Mouse (Mus musculus): Measurements from ENCODE around the gene Myadml2. TPM values are rescaled to one million over a fixed set of nuclear protein-coding genes. Genes with fewer than 3 reads are reported as not detected.

Gene Myadml2
- polyA plus RNA-seq, 1 experiment from 2014 or later = 0.28 TPM

- H3K36me3 ChIP-seq (ENCODE audit: insufficient read depth, low read length) = peaks cover 30% of the 10 kb centered on the region
- H3K9me3 ChIP-seq (replicated peaks; ENCODE audit: low read length) = no peaks in the 10 kb centered on the region
- peaks cover 6% of the 10 kb centered on the region for H3K4me1 ChIP-seq (replicated peaks; ENCODE audit: insufficient read depth, low read length)
- no peak for TF ChIP-seq CTCF (IDR thresholded peaks at IDR 0.05; ENCODE audit: low read depth)
- no peak for DNase-seq (ENCODE audit: low spot score)
- no peak overlapping the region for H3K9ac ChIP-seq (ENCODE audit: low read depth, low read length)
- no peak overlapping the region for H3K4me3 ChIP-seq (replicated peaks; ENCODE audit: low read depth, low read length)
- H3K4me2 ChIP-seq (ENCODE audit: low read length) = no peak overlapping the region
- no peak for ATAC-seq (replicated peaks; ENCODE audit: low FRiP score, low read depth)
- H3K27ac ChIP-seq = no peak overlapping the region
- H3K27me3 ChIP-seq (ENCODE audit: insufficient read depth, low read length) = no peaks in the 10 kb centered on the region
- 82% methylated on average over 9 of the region's 9 CpGs for WGBS
Measured at GRCm38 (mm10) chr11:120610477-120611046, 37.4 kb downstream of the Myadml2 start.

DNA sequence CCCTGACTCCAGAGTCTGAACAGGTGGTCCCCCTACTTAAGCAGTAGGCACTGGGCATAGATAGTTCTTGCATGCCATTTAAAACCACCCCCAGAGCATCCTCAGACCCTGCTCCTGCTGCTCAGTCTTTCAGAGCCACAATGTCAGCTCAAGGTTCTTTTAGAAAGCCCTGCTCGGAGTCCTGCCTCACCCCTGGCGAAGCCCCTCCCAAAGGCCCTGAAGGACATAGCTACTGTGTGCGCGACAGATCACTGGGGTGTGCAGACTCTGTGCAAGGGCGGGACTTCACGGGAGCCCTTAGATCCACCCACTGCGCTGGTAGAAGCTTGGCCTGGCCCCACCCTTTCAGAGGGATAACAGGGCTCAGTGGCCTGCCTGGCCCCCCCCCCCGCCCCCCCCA lies 38.7 kb downstream of the Myadml2 start:
- ATAC-seq (replicated peaks; ENCODE audit: low FRiP score, low read depth) = peak; percentile 41; the same call in 1 of the 2 replicates
- 0 out of 2 replicates have a peak overlapping the region, but pooled peaks have one; percentile 8 for H3K4me3 ChIP-seq (replicated peaks; ENCODE audit: low read depth, low read length)
- H3K4me1 ChIP-seq (replicated peaks; ENCODE audit: insufficient read depth, low read length) = peaks cover 6% of the 10 kb centered on the region
- TF ChIP-seq CTCF (IDR thresholded peaks at IDR 0.05; ENCODE audit: low read depth) = no peak
- H3K9me3 ChIP-seq (replicated peaks; ENCODE audit: low read length) = no peaks in the 10 kb centered on the region
- DNase-seq (ENCODE audit: low spot score) = peak; percentile 33
- H3K27ac ChIP-seq = peak overlapping the region; percentile 31; the same call in 1 of the 2 replicates
- 30% methylated on average over 8 of the region's 8 CpGs for WGBS
- H3K27me3 ChIP-seq (ENCODE audit: insufficient read depth, low read length) = no peaks in the 10 kb centered on the region
- H3K36me3 ChIP-seq (ENCODE audit: insufficient read depth, low read length) = peaks cover 36% of the 10 kb centered on the region
- H3K9ac ChIP-seq (ENCODE audit: low read depth, low read length) = no peak overlapping the region
- H3K4me2 ChIP-seq (ENCODE audit: low read length) = peak overlapping the region; percentile 49

GRCm38 (mm10) chr11:120608241-120609034 lies 39.5 kb downstream of the Myadml2 start, which contains the start of gene Npb:
Gene Npb, plus strand, starts transcription at chr11:120608477.
- TF ChIP-seq CTCF (IDR thresholded peaks at IDR 0.05; ENCODE audit: low read depth) = no peak
- 5% methylated on average over 45 of the region's 45 CpGs for WGBS
- H3K9ac ChIP-seq (ENCODE audit: low read depth, low read length) = peak within 1 kb of the TSS; percentile 46
- peak within 1 kb of the TSS; percentile 31; the same call in 1 of the 2 replicates for H3K27ac ChIP-seq
- H3K4me3 ChIP-seq (replicated peaks; ENCODE audit: low read depth, low read length) = peak within 1 kb of the TSS; percentile 8
- no peaks in the 10 kb centered on the region for H3K27me3 ChIP-seq (ENCODE audit: insufficient read depth, low read length)
- no peaks in the 10 kb centered on the region for H3K9me3 ChIP-seq (replicated peaks; ENCODE audit: low read length)
- H3K36me3 ChIP-seq (ENCODE audit: insufficient read depth, low read length) = peaks cover 40% of the 10 kb centered on the region
- DNase-seq (ENCODE audit: low spot score) (peak; percentile 64), ATAC-seq (replicated peaks; ENCODE audit: low FRiP score, low read depth) (no peak; the same call in 1 of the 2 replicates)
- H3K4me1 ChIP-seq (replicated peaks; ENCODE audit: insufficient read depth, low read length) = peaks cover 6% of the 10 kb centered on the region
- H3K4me2 ChIP-seq (ENCODE audit: low read length) = peak within 1 kb of the TSS; percentile 49

- ATAC-seq (replicated peaks; ENCODE audit: low FRiP score, low read depth) (no peak), DNase-seq (ENCODE audit: low spot score) (no peak)
- H3K9me3 ChIP-seq (replicated peaks; ENCODE audit: low read length) = no peaks in the 10 kb centered on the region
- H3K27me3 ChIP-seq (ENCODE audit: insufficient read depth, low read length) = no peaks in the 10 kb centered on the region
- peaks cover 6% of the 10 kb centered on the region for H3K4me1 ChIP-seq (replicated peaks; ENCODE audit: insufficient read depth, low read length)
- no peak overlapping the region for H3K27ac ChIP-seq
- no peak overlapping the region for H3K4me3 ChIP-seq (replicated peaks; ENCODE audit: low read depth, low read length)
- 67% methylated on average over 4 of the region's 4 CpGs for WGBS
- no peak overlapping the region for H3K4me2 ChIP-seq (ENCODE audit: low read length)
- no peak for TF ChIP-seq CTCF (IDR thresholded peaks at IDR 0.05; ENCODE audit: low read depth)
- H3K36me3 ChIP-seq (ENCODE audit: insufficient read depth, low read length) = peaks cover 48% of the 10 kb centered on the region
- no peak overlapping the region for H3K9ac ChIP-seq (ENCODE audit: low read depth, low read length)
Measured at GRCm38 (mm10) chr11:120606764-120607163, 41.2 kb downstream of the Myadml2 start.

DNA sequence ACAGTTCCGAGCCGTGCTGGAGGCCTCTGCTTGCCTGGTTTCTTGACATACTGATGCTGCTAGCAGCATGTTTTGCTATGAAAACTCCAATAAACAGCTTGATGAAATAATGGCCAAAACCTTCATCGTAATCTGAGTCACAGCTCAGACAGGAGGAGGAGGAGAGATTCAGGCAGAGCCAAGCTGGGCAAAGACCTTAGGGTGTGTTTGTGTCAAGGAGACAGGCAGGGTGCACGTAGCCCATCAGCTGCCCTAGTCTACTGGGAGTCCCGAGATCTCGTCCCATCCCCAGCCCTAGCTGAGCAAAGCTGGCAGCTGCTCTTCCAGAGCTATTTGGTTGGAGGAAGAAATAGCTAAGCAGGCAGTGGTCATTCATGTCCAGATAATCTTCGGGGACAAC lies 42.3 kb downstream of the Myadml2 start:
- Histone ChIP-seq H3K27me3 (ENCODE audit: insufficient read depth, low read length) (no peaks in the 10 kb centered on the region), H3K9ac (ENCODE audit: low read depth, low read length) (no peak overlapping the region), H3K4me1 (replicated peaks; ENCODE audit: insufficient read depth, low read length) (peaks cover 6% of the 10 kb centered on the region), H3K4me3 (replicated peaks; ENCODE audit: low read depth, low read length) (no peak overlapping the region), H3K9me3 (replicated peaks; ENCODE audit: low read length) (no peaks in the 10 kb centered on the region), H3K27ac (no peak overlapping the region), H3K4me2 (ENCODE audit: low read length) (no peak overlapping the region), H3K36me3 (ENCODE audit: insufficient read depth, low read length) (peaks cover 42% of the 10 kb centered on the region)
- DNase-seq (ENCODE audit: low spot score) = no peak
- WGBS = 90% methylated on average over 7 of the region's 7 CpGs
- no peak for ATAC-seq (replicated peaks; ENCODE audit: low FRiP score, low read depth)
- no peak for TF ChIP-seq CTCF (IDR thresholded peaks at IDR 0.05; ENCODE audit: low read depth)

DNA sequence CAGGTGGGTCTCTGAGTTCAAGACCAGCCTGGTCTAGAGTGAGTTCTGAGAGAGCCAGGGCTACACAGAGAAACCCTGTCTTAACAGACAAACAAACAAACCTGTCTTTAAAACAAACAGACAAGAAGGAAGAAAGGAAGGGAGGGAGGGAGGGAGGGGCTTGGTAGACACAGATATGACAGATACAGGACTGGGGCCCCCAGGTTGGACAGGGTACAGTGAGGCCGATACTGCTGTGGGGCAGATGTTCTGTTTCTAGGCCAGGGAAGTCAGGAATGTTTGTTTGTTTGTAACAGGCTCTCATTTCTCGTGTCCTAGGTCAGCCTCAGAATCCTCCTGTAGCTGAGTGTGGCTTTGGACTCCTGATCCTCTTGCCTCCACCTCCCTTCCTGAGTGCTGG lies 44.4 kb downstream of the Myadml2 start:
- no peak for TF ChIP-seq CTCF (IDR thresholded peaks at IDR 0.05; ENCODE audit: low read depth)
- Histone ChIP-seq H3K9ac (ENCODE audit: low read depth, low read length) (no peak overlapping the region), H3K27me3 (ENCODE audit: insufficient read depth, low read length) (no peaks in the 10 kb centered on the region), H3K4me1 (replicated peaks; ENCODE audit: insufficient read depth, low read length) (peaks cover 6% of the 10 kb centered on the region; the same call in 1 of the 2 replicates), H3K36me3 (ENCODE audit: insufficient read depth, low read length) (peaks cover 38% of the 10 kb centered on the region), H3K4me3 (replicated peaks; ENCODE audit: low read depth, low read length) (no peak overlapping the region), H3K4me2 (ENCODE audit: low read length) (no peak overlapping the region), H3K9me3 (replicated peaks; ENCODE audit: low read length) (no peaks in the 10 kb centered on the region), H3K27ac (no peak overlapping the region)
- 78% methylated on average over 2 of the region's 2 CpGs for WGBS
- no peak for ATAC-seq (replicated peaks; ENCODE audit: low FRiP score, low read depth)
- no peak for DNase-seq (ENCODE audit: low spot score)
